Mouse (Mus musculus): ENCODE measurements around the gene Shisal1.

DNA sequence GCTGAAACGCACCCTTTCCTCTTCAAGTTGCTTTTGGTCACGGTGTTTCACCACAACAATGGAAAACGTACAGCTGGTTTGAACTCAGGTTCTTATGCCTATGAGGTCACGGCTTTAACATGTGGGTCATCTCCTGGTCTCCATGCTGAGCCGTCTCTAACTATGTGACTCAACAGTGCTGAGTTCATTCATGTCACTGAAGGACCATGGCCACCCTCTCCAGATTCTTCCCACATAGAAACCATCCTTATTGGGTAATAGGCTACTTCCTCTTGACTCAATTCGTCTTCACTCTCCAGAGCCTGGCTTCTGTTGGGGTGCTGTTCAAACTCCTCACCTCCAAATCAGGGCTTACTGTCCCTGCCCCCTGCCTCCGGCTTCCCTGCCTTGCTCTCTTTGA lies 95.6 kb downstream of the Shisal1 start:
- TF ChIP-seq CTCF (IDR thresholded peaks at IDR 0.05) (no peak), EP300 (IDR thresholded peaks at IDR 0.05) (no peak)

Measured in lung, postnatal 0 days (tissue).